Mouse (Mus musculus) cerebellum, adult 2 months (tissue): ENCODE data around the gene Il6st.

Experiments used
- CTCF ChIP-seq: fragments of 200-500 bp; IDR thresholded peaks from 2 replicates; pipeline ENCODE4 v1.5.1; 2011; ENCODE audit warnings: low read depth, mild to moderate bottlenecking, control low read depth, low read length, moderate library complexity, borderline replicate concordance; ENCODE audit not compliant: insufficient read depth
- POLR2A ChIP-seq: fragments of 200-500 bp; IDR thresholded peaks from 2 replicates; pipeline ENCODE4 v1.6.1; 2011; ENCODE audit warnings: low read length, control low read depth, borderline replicate concordance; ENCODE audit not compliant: insufficient read depth

- TF ChIP-seq POLR2A = no peak
- no peak for TF ChIP-seq CTCF
These were observed 30.7 kb downstream of the Il6st start for GRCm38 (mm10) chr13:112494590-112494989.
